Mouse (Mus musculus): ENCODE results near the gene Cygb. TPM values are rescaled to one million over a fixed set of nuclear protein-coding genes. Genes with fewer than 3 reads are reported as not detected.
"Not testable (repeated sequence)": the region's sequence is repeated elsewhere in the genome, so short reads cannot be mapped to it uniquely, and the experiment has no call there.

Gene Cygb
- polyA plus RNA-seq, 1 experiment from 2014 or later, result 2.3 TPM

DNA sequence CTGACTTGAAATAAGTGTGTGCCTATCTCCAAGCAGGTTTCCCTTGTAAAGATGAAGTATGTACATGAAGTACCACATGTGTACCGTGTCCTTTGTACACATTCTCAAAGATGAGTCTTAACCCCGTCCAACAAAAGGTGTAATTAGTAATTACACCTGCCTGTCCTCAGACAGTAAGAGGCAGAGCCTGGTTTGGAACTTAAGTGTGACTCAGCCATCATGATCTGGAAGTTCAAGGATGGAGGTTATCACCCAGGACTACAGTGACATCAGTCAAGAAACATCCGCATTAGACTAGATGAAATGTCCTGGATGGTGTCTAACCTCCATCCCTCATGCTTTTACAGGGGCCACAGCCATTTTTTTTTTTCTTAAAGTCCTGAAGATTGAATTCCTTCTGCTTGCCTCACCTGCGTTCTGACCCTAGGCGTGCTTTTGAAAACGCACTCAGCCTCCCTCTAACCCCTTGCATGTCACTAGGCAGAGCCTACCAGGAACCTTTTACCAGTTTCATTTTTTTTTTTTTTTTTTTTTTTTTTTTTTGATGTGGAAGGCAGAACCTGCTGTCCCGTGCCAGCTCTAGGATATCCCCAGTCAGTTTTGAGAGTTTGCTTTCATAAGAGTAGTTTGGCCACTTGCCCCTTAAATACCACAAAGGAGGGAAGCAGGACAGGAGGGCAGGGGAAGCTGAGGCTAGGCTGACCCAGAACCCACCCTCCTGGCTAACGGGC is 23.8 kb upstream of the Cygb start:
- H3K27me3 ChIP-seq (ENCODE audit: control insufficient read depth, insufficient read depth, low read length), result no peaks in the 10 kb centered on the region
- no peak overlapping the region for H3K27ac ChIP-seq (ENCODE audit: low read depth, low read length)
- no peaks in the 10 kb centered on the region for H3K9me3 ChIP-seq (ENCODE audit: control insufficient read depth, low read length)
- ATAC-seq (ENCODE audit: insufficient read depth, low FRiP score, low TSS enrichment), result no peak
- H3K4me1 ChIP-seq (ENCODE audit: control insufficient read depth, insufficient read depth, low read length), result peaks cover 2% of the 10 kb centered on the region
- no peak overlapping the region for H3K9ac ChIP-seq (ENCODE audit: low read length)
- no peak overlapping the region for H3K4me2 ChIP-seq (ENCODE audit: low read depth)
- 88% methylated on average over 8 of the region's 8 CpGs for WGBS
- DNase-seq (ENCODE audit: low spot score), result no peak
- H3K36me3 ChIP-seq (ENCODE audit: control insufficient read depth, insufficient read depth, low read length), result peaks cover 18% of the 10 kb centered on the region
- H3K4me3 ChIP-seq (ENCODE audit: low read depth, low read length), result no peak overlapping the region

- Histone ChIP-seq H3K4me1 (ENCODE audit: control insufficient read depth, insufficient read depth, low read length) (peaks cover 8% of the 10 kb centered on the region), H3K27ac (ENCODE audit: low read depth, low read length) (no peak overlapping the region), H3K4me2 (ENCODE audit: low read depth) (no peak overlapping the region), H3K9me3 (ENCODE audit: control insufficient read depth, low read length) (no peaks in the 10 kb centered on the region), H3K9ac (ENCODE audit: low read length) (no peak overlapping the region), H3K36me3 (ENCODE audit: control insufficient read depth, insufficient read depth, low read length) (peaks cover 17% of the 10 kb centered on the region), H3K27me3 (ENCODE audit: control insufficient read depth, insufficient read depth, low read length) (no peaks in the 10 kb centered on the region), H3K4me3 (ENCODE audit: low read depth, low read length) (no peak overlapping the region)
- ATAC-seq (ENCODE audit: insufficient read depth, low FRiP score, low TSS enrichment), result no peak
- no peak for DNase-seq (ENCODE audit: low spot score)
- WGBS, result 92% methylated on average over 14 of the region's 14 CpGs
Measured at GRCm38 (mm10) chr11:116676175-116676976, 22.3 kb upstream of the Cygb start.

DNA sequence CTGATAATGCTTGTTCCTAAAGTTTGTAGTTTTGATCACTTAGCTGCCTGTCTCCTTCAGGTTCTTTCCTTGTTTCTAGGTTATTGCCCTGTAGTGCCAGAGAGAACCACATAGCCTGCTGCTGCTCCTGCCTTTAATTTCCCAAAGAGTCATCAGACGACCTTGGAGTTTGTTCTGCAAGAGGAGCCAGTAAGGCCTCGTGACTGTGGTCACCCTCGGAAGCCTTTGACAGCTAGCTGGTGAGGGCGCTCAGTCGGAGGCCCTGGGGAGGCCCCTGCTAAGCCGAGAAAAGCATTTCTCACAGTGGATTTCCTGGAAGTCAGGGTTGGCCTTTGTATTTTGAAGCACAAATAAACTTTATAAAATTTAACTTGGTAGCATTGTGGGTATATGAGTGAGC is 21.3 kb upstream of the Cygb start:
- H3K4me3 ChIP-seq (ENCODE audit: low read depth, low read length); H3K27ac ChIP-seq (ENCODE audit: low read depth, low read length); H3K4me2 ChIP-seq (ENCODE audit: low read depth); H3K9ac ChIP-seq (ENCODE audit: low read length); H3K9me3 ChIP-seq (ENCODE audit: control insufficient read depth, low read length); H3K4me1 ChIP-seq (ENCODE audit: control insufficient read depth, insufficient read depth, low read length); H3K27me3 ChIP-seq (ENCODE audit: control insufficient read depth, insufficient read depth, low read length); ATAC-seq (ENCODE audit: insufficient read depth, low FRiP score, low TSS enrichment); DNase-seq (ENCODE audit: low spot score): not testable (repeated sequence)
- 88% methylated on average over 6 of the region's 6 CpGs for WGBS
- H3K36me3 ChIP-seq (ENCODE audit: control insufficient read depth, insufficient read depth, low read length), result peaks cover 17% of the 10 kb centered on the region

DNA sequence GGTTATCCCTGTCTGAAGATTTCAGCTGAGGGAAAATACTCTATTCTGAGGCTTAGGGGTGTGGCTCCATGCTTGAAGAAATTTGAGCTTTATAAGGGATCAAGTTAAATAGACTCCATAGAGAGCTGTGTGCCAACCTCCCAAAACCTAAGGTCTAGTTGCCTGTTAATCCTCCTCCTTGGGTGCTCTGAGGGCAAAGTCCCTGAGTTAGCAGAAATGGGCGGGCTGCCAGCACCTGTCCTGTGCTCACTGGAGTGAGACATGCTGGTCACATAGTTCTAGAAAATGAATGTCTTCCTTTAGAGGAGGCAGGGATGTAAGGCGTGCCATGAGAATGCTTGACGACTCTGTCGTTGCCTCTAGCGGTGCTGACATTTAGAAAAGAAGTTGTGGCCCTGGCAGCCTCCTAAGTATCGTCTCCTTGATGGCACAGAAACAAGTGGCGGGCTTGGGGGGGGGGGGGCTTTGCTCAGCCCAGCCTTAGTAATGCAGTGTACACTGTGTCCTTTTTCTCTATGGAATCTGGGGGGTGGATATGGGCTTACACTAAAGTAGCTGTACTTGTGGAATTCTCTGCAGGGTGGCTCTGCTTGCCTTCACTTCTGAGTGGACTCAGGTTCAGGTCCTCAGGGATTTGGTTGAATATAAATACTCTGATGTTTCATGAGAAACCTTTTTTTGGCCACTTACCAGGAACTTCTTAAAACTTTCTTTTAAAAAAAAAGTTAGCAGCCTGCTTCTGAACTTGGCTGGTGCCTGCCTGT is 20.7 kb upstream of the Cygb start:
- H3K9ac ChIP-seq (ENCODE audit: low read length), result no peak overlapping the region
- peaks cover 10% of the 10 kb centered on the region for H3K4me1 ChIP-seq (ENCODE audit: control insufficient read depth, insufficient read depth, low read length)
- no peak overlapping the region for H3K4me2 ChIP-seq (ENCODE audit: low read depth)
- no peaks in the 10 kb centered on the region for H3K27me3 ChIP-seq (ENCODE audit: control insufficient read depth, insufficient read depth, low read length)
- H3K36me3 ChIP-seq (ENCODE audit: control insufficient read depth, insufficient read depth, low read length), result peaks cover 17% of the 10 kb centered on the region
- no peak for DNase-seq (ENCODE audit: low spot score)
- 87% methylated on average over 7 of the region's 7 CpGs for WGBS
- ATAC-seq (ENCODE audit: insufficient read depth, low FRiP score, low TSS enrichment), result no peak
- H3K4me3 ChIP-seq (ENCODE audit: low read depth, low read length), result no peak overlapping the region
- no peak overlapping the region for H3K27ac ChIP-seq (ENCODE audit: low read depth, low read length)
- no peaks in the 10 kb centered on the region for H3K9me3 ChIP-seq (ENCODE audit: control insufficient read depth, low read length)

- no peak for ATAC-seq (ENCODE audit: insufficient read depth, low FRiP score, low TSS enrichment)
- no peaks in the 10 kb centered on the region for H3K9me3 ChIP-seq (ENCODE audit: control insufficient read depth, low read length)
- H3K36me3 ChIP-seq (ENCODE audit: control insufficient read depth, insufficient read depth, low read length), result peaks cover 14% of the 10 kb centered on the region
- no peak overlapping the region for H3K4me3 ChIP-seq (ENCODE audit: low read depth, low read length)
- H3K4me1 ChIP-seq (ENCODE audit: control insufficient read depth, insufficient read depth, low read length), result peaks cover 16% of the 10 kb centered on the region
- no peak overlapping the region; the same call in 1 of the 2 replicates for H3K4me2 ChIP-seq (ENCODE audit: low read depth)
- 91% methylated on average over 2 of the region's 2 CpGs for WGBS
- no peak overlapping the region for H3K9ac ChIP-seq (ENCODE audit: low read length)
- no peak overlapping the region for H3K27ac ChIP-seq (ENCODE audit: low read depth, low read length)
- DNase-seq (ENCODE audit: low spot score), result no peak
- no peaks in the 10 kb centered on the region for H3K27me3 ChIP-seq (ENCODE audit: control insufficient read depth, insufficient read depth, low read length)
Measured at GRCm38 (mm10) chr11:116673410-116673809, 19.3 kb upstream of the Cygb start.

DNA sequence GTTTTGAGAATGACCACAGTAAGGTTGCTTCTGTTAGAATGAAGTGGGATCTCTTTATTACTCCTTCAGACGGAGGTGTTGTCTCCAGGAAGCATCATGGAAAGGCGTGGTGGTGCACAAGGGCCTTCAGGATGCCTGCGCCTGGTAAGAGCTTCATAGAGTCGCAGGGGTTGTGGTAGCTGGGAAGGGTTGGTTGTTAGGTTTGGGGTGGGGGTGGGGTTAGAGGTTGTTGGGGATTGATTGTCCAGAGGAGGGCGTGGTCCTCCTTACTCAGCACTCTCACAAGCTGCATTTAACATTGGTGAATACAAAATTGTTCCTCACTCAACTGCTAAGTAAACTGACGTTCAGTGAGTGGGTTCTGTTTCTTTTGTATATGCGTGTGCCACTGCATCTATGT is 18.5 kb upstream of the Cygb start:
- H3K9ac ChIP-seq (ENCODE audit: low read length), result peak overlapping the region; percentile 89
- DNase-seq (ENCODE audit: low spot score) (no peak), ATAC-seq (ENCODE audit: insufficient read depth, low FRiP score, low TSS enrichment) (no peak)
- H3K36me3 ChIP-seq (ENCODE audit: control insufficient read depth, insufficient read depth, low read length), result peaks cover 14% of the 10 kb centered on the region
- H3K27ac ChIP-seq (ENCODE audit: low read depth, low read length), result no peak overlapping the region
- peak overlapping the region; percentile 76 for H3K4me2 ChIP-seq (ENCODE audit: low read depth)
- H3K4me1 ChIP-seq (ENCODE audit: control insufficient read depth, insufficient read depth, low read length), result peaks cover 16% of the 10 kb centered on the region
- no peaks in the 10 kb centered on the region for H3K27me3 ChIP-seq (ENCODE audit: control insufficient read depth, insufficient read depth, low read length)
- peak overlapping the region; percentile 78 for H3K4me3 ChIP-seq (ENCODE audit: low read depth, low read length)
- no peaks in the 10 kb centered on the region for H3K9me3 ChIP-seq (ENCODE audit: control insufficient read depth, low read length)
- WGBS, result 22% methylated on average over 7 of the region's 7 CpGs

GRCm38 (mm10) chr11:116671845-116672434 is 17.8 kb upstream of the Cygb start:
- peak overlapping the region; percentile 78 for H3K4me3 ChIP-seq (ENCODE audit: low read depth, low read length)
- H3K27ac ChIP-seq (ENCODE audit: low read depth, low read length), result no peak overlapping the region
- H3K27me3 ChIP-seq (ENCODE audit: control insufficient read depth, insufficient read depth, low read length), result no peaks in the 10 kb centered on the region
- H3K9ac ChIP-seq (ENCODE audit: low read length), result peak overlapping the region; percentile 89
- H3K36me3 ChIP-seq (ENCODE audit: control insufficient read depth, insufficient read depth, low read length), result peaks cover 14% of the 10 kb centered on the region
- H3K9me3 ChIP-seq (ENCODE audit: control insufficient read depth, low read length), result no peaks in the 10 kb centered on the region
- H3K4me1 ChIP-seq (ENCODE audit: control insufficient read depth, insufficient read depth, low read length), result peaks cover 16% of the 10 kb centered on the region
- ATAC-seq (ENCODE audit: insufficient read depth, low FRiP score, low TSS enrichment) (peak; percentile 19; the same call in 1 of the 2 replicates), DNase-seq (ENCODE audit: low spot score) (peak; percentile 27)
- under 1% methylated on average over 24 of the region's 24 CpGs for WGBS
- H3K4me2 ChIP-seq (ENCODE audit: low read depth), result peak overlapping the region; percentile 76

GRCm38 (mm10) chr11:116671112-116671844 is 17.2 kb upstream of the Cygb start:
- Histone ChIP-seq H3K9ac (ENCODE audit: low read length) (peak overlapping the region; percentile 89), H3K27ac (ENCODE audit: low read depth, low read length) (no peak overlapping the region), H3K9me3 (ENCODE audit: control insufficient read depth, low read length) (no peaks in the 10 kb centered on the region), H3K27me3 (ENCODE audit: control insufficient read depth, insufficient read depth, low read length) (no peaks in the 10 kb centered on the region), H3K4me1 (ENCODE audit: control insufficient read depth, insufficient read depth, low read length) (peaks cover 16% of the 10 kb centered on the region), H3K4me3 (ENCODE audit: low read depth, low read length) (peak overlapping the region; percentile 78), H3K36me3 (ENCODE audit: control insufficient read depth, insufficient read depth, low read length) (peaks cover 11% of the 10 kb centered on the region), H3K4me2 (ENCODE audit: low read depth) (peak overlapping the region; percentile 76)
- 2% methylated on average over 45 of the region's 45 CpGs for WGBS
- peak; percentile 81 for ATAC-seq (ENCODE audit: insufficient read depth, low FRiP score, low TSS enrichment)
- DNase-seq (ENCODE audit: low spot score), result peak; percentile 98

Measured in neural tube, embryonic 11.5 days (tissue).